Mouse (Mus musculus) natural killer cell, adult 2 months (primary cell): ENCODE data around the gene Bud23.
"Not testable (repeated sequence)": the region's sequence is repeated elsewhere in the genome, so short reads cannot be mapped to it uniquely, and the experiment has no call there.

Experiments used
- DNase-seq, 2 experiments: peaks; one replicate each; pipeline ENCODE4 v3.0.0; 2022; ENCODE audit warnings: low spot score in 2 of 2

Gene Bud23

GRCm38 (mm10) chr5:135064909-135065446 lies at the start of gene Bud23:
Gene Bud23, minus strand, starts transcription at chr5:135064959.
- not testable (repeated sequence) for DNase-seq

- DNase-seq = no peak
Measured at GRCm38 (mm10) chr5:135113782-135114181, 49.0 kb upstream of the Bud23 start.

GRCm38 (mm10) chr5:135109976-135110375 lies 45.2 kb upstream of the Bud23 start:
- no peak for DNase-seq

DNA sequence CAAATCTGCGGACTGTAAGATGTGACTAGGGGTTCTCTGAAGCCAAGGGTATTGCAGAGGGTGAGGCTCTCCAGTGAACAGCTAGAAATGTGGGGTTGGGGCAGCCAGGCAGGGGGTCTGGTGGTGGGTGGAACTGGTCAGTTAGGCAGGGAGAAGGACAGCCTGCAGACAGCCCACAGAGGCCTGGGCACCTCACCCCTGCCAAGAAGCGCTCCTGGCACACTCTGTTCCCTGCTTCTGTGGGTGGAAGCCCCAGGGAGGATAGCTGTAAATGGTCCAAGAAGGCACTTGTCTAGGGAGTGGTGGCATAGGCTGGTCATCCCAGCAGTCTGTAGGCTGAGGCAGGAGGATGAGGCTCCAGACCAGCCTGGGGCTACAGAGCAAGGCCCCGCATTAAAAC lies 44.7 kb upstream of the Bud23 start:
- DNase-seq = no peak

- DNase-seq = no peak
Measured at GRCm38 (mm10) chr5:135109017-135109416, 44.3 kb upstream of the Bud23 start.

- DNase-seq = peak; percentile 5 to 25
Measured at GRCm38 (mm10) chr5:135107521-135108501, 43.1 kb upstream of the Bud23 start.

GRCm38 (mm10) chr5:135106758-135107256 lies 42.0 kb upstream of the Bud23 start:
- peak; percentile 41 to 56 for DNase-seq

- DNase-seq = peak in 1 of 2 experiments; percentile 27
Measured at GRCm38 (mm10) chr5:135103999-135104660, 39.4 kb upstream of the Bud23 start.

GRCm38 (mm10) chr5:135100981-135101380 lies 36.2 kb upstream of the Bud23 start:
- no peak for DNase-seq

DNA sequence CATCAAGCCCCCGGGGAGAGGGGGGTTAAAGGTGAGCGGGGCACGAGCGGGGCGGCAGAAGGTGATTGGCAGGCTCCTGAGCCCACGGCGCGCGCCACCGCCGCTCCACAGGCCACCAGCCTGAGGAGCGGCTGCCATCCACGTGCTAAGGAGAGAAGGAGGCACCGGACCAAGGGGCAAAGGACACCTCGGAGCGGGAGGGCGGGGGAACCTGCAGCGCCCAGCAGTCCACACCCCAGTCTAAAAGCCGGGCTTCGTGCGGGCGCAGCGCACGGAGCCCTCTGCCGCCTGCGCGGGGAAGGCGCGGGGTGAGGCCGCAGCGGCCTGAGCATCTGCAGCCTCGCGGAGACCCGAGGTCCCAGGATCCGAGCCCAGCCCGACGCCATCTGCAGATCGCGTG lies 24.9 kb upstream of the Bud23 start, which contains the start of gene Mlxipl:
Gene Mlxipl (plus strand): TSS at position 238 of the 400 bp plus-strand sequence.
- DNase-seq = no peak

GRCm38 (mm10) chr5:135086871-135087270 lies 22.1 kb upstream of the Bud23 start:
- DNase-seq = no peak

DNA sequence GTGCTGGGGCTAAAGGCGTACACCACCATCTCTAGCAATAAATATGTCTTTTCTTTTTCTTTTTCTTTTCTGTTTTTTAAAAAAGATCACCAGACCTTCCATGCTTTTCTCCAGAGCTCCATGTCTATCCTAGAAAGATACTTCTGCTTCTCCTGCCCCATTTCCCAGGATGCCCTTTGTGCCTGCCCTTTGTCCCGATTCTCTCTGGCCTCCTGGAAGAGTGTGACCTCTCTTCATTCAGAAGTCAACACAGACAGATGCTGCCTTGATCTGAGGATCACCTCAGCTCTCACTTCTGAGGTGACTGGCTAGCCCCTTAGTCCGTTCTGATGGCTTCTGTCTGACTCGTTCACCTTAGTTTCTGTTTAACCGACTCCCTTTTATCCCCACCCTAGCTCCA lies 15.8 kb upstream of the Bud23 start:
- DNase-seq = no peak

GRCm38 (mm10) chr5:135079578-135079977 lies 14.8 kb upstream of the Bud23 start:
- no peak for DNase-seq

DNA sequence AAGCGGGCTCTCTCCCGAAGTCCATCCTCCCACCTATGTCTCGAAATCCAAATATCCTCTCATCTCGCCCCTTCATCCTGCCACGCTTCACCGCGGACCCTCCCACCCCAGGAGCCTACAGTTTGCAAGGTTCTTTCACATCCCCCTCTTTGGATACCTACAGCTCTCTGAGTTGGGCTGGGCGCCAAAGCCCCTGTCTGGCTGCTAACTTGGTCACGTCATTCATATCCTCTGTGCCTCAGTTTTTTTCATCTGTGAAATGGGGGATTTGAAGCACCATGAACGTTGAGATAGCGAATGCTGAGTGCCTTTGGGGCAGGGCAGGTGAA lies 13.7 kb upstream of the Bud23 start:
- DNase-seq = no peak

DNA sequence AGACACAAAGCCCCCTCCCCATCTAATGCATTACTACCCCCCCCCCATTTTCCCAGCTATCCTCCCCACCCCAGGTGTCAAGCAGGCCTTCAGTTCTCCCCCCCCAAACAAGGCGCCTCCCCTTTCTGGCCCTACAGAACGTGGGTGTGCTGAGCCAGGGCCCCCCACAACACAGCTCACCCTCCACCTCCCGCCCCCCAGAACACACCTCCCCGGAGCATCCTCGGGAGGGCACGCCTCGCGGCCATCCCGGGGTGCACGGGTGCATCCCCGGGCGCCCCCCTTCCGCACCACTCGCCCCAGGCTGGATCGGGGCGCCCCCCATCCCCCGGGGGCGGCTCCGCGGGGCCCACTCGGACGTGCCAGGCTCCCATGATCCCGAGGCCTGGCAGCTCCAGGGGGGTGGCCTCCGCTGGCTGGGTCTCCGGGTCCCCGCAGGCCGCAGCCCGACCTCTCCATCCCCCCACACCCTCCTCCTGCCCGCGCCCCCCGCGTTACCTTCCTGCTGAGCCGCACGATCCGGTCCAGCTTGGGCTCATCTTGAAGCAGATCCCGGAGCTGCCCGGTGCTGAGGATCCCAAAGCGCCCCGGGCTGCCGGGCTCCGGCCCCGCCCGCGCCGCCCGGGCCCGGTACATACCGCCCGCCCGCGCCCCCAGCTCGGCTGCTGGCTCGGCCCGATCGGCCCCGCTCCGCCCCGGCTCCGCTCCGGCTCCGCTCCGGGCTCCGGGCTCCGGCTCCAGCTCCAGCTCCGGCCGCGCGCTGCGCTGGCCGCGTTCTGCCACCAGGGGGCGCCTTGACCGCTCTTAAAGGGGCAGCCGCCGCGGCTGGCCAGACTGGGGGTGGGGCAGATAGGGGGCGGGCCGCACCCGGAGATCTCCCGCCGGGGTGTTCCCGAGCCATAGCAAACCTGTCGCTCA lies 13.1 kb upstream of the Bud23 start, which contains the start of gene Vps37d:
Gene Vps37d (minus strand): TSS at position 703 of the 918 bp plus-strand sequence.
- DNase-seq = peak; percentile 76 to 87

DNA sequence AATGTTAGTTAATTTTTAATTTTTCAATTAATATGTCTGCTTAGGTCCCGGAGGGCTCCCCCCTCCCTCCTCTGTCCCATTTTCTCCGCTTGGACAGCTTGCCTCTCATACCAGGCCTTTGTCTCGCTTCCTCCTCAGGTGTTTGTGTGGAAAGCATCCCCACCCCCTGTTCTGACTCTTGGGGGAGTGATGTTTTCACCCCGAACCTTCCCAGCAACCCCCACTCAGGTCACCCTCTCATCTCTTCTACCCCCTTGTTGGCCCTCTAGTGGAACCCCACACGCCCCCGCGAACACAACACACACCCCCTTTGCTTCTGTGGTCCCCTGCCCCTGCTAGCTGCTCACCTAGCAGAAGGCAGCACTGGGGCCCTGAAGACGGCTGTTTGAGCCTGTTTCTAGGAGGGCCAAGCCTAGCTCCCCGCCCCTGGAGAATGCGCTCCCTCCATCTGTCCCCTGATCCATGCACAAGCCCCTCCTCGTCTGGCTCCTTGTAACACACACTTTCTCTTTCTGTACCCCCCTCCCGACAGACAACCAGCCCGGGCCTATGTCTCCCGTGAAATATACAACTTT lies 12.3 kb upstream of the Bud23 start:
- no peak for DNase-seq

DNA sequence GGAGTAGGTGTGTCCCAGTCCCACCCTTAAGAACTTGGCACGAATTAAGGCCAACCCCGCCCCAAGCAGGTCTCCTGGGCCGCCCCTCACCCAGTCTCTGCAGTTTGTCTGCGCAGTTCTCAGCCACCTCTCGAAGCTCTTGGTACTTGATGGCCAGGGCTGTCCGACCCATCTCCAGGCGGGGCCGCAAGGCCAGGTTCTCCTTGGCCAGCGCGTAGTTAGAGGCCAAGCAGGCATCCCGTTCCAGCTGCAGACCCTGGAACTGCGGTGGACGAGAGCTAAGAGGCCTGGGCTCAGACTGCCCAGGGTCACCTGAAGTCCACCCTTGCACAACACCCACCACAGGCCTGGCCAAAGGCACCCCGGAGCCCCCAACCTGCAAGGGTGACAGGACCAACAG lies 11.6 kb upstream of the Bud23 start:
- DNase-seq = no peak

DNA sequence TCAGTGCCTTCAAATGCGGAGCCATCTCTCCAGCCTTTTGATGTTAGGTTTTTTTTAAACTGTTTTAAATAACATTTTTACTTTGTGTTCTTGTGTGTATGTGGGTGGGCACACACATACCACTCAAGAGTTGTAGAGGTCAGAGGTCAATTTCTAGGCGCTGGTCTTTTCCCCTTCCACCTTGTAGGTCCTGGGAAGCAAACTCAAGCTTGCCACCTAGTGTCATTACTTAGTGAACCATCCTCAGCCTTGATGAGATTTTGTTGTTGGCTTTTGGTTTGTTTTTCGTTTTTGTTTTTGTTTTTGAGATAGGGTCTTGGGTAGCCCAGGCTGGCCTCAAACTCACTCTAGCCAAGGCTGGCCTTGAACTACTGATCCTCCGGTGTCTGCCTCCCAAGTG lies 10.9 kb upstream of the Bud23 start:
- no peak for DNase-seq

GRCm38 (mm10) chr5:135073349-135074150 lies 8.8 kb upstream of the Bud23 start:
- DNase-seq = no peak

GRCm38 (mm10) chr5:135072720-135073119 lies 8.0 kb upstream of the Bud23 start:
- DNase-seq = no peak
